Mouse (Mus musculus) megakaryocyte, embryonic 14.5 days (primary cell): Measurements from ENCODE around the gene Fsd1l.

Source experiments
- FLI1 ChIP-seq: IDR thresholded peaks from 2 replicates; pipeline ENCODE4 v1.6.1; 2012; ENCODE audit warnings: low read length, inconsistent platforms, mixed read lengths
- GATA1 ChIP-seq: IDR thresholded peaks from 3 replicates; pipeline ENCODE4 v1.6.1; 2012; ENCODE audit warnings: mixed read lengths, low read length, inconsistent platforms, borderline replicate concordance

- TF ChIP-seq GATA1 (no peak), FLI1 (no peak)
Observed at GRCm38 (mm10) chr4:53722506-53722905, 91.2 kb downstream of the Fsd1l start.
